Mouse (Mus musculus): ENCODE data around the gene Twist2.

Twist2 gene

DNA sequence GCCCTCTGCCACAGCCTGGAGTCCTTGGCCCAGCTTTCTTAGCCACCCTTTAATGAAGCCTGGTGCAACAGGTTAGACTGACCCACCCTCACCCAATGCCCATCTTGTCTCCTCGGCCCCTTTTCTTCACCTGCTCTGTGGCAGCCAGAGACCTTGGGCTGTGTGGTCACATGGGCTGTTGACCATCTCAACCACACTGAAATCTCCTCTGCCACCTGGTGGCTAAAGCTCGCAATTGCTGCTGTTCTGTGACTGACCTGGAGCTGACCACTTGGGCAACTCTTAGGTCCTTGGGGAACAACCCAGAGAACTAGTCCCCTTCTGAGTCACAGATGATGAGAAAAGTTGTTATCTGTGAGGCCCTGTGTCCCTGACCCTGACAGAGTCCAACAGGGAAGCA lies 73.4 kb downstream of the Twist2 start:
- peak; percentile 52 for DNase-seq (ENCODE audit: low spot score)

DNA sequence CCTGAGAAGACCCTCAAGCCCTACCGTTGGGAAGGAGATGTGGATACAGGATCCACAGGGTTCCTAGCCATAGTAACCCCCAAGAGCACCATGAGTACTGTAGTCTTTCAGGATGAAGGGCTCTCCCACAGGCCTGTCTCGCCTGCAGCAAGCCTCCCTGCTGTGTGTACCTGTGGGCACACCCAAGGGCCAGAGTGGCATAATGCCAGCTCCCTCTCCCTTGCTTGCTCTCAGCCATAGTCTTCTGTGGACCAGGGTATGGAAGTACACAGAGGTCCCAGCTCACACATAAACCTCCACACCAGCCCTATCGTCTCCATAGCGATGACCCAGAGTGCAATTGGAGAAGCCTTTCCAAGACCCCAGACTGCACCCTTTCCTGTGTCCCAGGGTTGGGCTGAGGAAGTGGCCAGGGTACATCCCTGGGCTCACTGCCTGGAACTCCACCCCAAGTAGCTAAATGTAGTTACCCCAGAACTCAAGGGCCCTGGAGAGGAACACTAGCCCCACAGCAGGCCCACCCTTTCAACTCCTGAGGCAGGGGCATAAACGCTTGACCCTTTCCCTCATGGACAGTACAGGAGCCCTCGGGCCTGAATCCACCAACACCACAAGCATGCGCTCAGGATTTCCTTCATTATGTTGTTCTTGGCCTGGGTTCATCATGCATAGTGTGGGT lies 73.9 kb downstream of the Twist2 start:
- DNase-seq (ENCODE audit: low spot score), result no peak

DNA sequence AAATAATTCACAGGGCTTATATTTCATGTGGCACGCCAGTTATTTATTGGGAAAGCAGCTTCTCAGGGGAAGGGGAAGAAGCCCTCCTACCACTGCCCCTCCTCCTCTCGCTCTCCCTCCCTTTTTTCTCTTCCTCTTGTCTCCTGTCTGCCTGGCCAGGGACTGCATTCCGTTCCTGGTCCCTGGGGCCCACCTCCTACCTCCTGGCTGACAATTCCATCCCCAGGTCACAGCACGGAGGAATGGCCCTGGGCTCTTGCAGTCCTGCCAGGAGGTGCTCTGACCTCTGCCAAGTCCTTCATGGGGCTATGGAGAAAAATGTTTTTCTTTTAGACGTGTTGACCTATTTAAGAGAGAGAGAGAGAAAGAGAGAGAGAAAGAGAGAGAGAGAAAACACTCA lies 77.4 kb downstream of the Twist2 start:
- DNase-seq (ENCODE audit: low spot score), result no peak

DNA sequence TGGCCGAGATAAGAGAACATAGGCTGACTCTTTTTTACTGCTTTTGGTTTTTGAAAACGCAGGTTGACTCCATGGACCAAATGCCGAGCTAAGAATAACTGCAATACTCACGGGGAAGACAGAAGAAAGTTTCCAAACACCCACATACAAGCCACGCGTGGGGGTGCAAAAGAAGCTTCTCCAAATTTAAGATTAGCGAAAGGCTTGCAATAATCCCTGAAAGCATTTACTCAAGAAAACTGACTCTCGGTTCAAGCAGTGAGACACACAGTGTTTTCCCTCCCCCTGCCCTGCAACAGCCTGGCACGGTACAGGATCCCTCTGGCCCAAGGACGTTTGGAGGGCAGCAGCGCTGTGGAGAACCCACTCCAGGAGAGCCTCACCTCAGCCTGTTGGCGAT lies 78.9 kb downstream of the Twist2 start:
- no peak for DNase-seq (ENCODE audit: low spot score)

DNA sequence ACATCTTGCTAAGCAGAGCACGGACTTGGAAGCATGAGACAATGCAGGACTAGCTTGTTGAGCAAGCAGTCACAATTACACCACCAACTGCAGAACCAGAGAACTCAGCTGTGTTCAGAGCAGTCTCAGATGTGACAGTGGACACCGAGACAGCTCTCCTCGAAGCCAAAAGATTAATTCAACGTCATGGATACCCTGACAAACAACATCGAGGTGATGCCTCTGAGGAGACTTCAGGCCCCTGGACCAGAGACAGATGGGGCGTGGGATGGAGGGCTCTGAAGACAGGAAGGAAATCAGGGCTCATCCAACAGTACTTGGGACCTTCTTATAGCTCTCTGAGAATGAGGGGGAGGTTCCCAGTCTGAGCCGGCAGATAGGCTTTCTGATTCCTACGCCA lies 79.6 kb downstream of the Twist2 start:
- DNase-seq (ENCODE audit: low spot score), result no peak

DNA sequence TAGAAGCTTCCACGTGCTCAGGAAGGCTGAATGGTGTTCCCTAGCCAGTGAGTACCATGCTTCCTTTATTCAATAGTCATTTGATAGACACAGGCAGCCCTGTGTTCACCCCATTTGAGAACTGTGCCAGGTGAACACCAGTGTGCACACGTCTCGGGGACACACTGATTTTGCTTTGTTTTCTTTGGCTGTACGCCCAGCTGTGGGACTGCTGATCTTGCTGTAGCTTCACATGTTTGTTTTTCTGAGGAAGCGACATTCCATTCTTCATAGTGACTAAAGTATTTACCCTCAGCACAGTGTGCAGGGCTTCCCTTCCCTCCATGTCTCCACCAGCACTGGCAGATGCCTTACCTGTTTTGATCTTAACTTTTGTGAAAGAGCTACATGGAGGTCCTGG lies 81.9 kb downstream of the Twist2 start:
- no peak for DNase-seq (ENCODE audit: low spot score)

DNA sequence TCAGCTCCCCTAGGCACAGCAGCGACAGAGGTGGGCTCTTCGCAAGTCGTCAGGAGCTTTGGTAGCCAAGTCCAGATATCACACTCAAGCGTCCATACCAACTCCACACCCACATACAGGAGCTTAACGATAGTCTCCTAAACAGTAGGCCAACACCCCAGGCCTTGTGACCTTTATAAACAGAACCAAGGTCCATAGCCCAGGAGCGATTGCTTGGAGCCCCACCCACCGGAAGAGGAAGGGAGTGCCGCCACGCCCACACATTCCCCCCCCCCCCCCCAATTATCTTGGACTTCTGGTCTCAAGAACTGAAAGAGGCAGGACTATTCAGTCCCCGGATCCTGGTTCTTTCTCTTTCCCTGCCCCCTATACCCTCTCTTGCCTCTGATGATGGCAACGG lies 92.3 kb downstream of the Twist2 start:
- DNase-seq (ENCODE audit: low spot score), result no peak

DNA sequence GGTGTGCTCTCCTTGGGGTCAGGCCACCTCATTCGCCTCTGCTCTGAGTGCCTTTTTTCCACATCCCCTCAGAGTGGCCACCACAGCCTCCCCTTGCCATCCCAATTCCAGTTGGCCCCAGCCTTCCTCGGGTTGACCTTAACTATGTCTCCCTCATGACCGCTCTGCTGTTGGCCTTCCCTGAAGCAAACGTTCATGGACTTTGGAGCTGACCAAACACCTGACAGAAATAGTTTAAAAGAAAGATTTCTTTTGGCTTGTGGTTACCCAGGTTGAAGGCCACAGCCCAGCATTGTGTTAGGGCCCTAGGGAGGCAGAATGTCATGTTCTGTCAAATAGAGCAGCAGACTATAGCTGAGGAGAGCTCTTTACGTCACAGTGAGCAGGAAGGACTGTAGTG lies 93.0 kb downstream of the Twist2 start:
- no peak for DNase-seq (ENCODE audit: low spot score)

DNA sequence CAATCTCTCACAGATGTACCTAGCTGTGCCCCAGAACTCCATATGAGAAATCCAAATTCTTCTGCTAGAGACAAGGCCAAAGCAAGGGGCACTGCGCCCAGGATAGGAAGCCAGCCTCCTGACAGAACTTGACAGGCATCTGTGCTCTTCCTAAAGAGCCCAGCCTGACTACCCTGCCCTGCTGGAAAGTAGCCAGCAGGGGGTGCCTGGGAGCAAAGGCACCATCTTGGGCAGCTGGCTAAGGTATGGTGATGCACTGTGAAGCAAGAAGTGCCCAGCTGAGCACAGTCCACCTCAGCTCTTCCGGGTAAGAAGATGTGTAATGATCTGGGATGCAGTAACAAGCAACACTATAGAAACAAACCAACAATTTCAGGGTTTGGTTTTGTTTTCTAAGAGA lies 95.8 kb downstream of the Twist2 start:
- no peak for DNase-seq (ENCODE audit: low spot score)
